Mouse (Mus musculus) natural killer cell, adult 2 months (primary cell): ENCODE measurements around the gene Impdh2.

Source experiments
- DNase-seq, 2 experiments: peaks; one replicate each; pipeline ENCODE4 v3.0.0; 2022; ENCODE audit warnings: low spot score in 2 of 2

The Impdh2 gene

DNA sequence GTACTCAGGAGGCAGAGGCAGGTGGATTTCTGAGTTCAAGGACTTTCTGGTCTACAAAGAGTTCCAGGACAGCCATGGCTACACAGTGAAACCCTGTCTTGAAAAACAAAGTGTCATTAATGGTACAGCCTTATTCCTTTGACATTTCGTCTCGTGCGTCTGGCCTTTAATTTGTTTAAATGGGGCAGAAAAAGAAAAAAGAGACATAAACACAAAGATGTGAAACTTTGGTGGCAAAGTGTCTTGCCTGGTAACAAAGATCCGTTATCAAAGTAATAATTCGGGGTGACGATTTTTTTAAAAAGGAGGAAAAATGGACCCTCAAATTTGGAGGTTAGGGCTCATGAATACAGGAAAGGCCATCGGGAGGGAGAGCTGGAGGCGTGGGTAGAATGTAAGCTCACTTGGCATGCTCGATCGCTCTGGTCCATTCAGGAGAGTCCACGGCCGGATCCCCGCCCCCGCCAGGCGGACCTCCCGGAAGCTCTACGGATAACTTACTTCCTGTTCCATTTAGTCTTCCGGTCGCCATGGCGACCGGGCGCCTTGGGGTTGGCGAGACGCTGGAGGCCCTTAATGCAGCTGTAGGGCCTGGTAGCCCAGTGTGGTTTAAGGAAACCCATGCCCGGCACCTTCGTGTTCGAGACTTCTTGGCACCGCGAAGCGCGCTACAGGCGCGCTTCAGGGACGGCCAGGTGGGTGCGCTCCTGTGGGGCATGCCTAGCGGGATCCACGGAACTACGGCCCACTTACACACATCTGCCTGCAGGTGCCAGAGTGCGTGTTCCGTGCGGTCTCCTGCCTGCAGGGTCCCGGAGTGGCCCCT lies 9.5 kb downstream of the Impdh2 start, which contains the start of gene Dalrd3:
Gene Dalrd3 (plus strand): TSS at position 506 of the 826 bp plus-strand sequence.
- DNase-seq: peak; percentile 83 to 88

DNA sequence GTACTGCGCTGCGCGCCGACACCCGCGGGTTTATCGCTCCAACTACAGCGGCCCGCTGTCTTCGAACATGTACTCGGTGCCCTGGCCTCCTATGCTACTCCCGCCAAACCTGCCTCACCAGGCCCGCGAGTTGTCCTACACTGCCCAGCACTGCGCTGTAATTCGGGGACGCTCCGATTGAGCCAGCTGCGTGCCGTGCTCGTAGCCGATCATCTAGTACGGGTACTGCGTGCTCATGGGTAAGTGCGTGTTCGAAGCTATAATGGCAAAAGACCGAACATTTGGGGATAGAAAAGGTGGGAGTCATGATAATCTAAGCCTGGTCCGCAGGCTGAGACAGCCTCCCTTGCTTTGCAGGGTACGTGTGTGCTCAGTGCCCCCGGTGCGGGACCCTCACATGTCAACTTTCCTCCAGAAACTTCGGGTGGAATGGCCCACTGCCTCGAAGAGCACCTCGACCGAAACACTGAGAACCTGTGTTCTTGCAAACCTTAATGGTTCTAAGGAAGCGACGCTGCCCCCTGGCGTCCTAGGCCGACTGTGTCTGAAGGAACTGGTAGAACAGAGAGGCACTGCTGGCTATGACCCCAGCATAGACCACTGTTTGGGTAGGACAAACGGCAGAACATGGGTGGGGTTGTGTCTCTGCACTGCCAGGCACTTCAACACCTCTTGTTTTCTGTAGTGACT lies 10.3 kb downstream of the Impdh2 start:
- DNase-seq: peak; percentile 73 to 85

DNA sequence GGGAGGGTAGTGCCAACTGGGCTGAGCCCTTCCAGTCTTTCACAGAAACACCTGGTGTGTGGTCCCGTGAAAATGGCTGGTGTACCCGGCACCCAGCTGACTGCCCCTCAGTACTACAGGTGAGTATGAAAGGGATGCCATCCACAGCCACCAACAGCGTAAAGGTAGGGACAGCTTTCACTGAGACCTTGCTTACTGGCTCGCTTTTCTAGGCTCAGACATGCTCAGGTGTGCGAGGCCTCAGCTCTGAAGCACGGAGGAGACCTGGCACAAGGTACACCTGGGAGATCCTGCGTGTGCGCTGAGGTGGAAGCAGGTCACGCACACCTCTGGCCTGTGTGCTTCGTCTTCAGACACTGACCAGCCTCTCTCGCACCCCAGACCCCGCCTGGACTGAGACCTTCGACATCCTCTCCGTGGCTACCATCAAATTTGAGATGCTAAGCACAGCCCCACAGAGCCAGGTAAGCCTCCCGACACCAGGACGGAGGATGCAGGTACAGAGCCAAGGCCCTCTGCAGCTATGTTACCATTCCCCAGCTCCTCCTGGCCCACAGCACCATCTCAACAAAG lies 11.4 kb downstream of the Impdh2 start:
- DNase-seq: no peak

DNA sequence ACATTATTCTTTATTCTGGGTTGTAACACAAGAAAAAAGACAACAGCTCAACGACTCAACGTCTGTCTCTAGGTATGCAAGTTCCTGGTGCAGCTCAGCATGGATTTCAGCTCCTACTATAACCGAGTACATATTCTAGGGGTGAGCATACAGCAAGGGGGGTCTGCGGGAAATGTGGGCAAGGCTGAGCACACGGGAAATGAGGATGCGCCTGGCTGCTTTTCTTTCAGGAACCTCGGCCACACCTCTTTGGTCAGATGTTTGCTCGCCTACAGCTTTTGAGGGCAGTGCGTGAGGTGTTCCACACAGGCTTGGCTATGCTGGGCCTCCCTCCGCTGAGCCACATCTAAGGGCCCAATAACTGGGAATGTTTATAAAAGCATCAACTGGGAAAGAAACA lies 12.2 kb downstream of the Impdh2 start:
- no peak for DNase-seq

DNA sequence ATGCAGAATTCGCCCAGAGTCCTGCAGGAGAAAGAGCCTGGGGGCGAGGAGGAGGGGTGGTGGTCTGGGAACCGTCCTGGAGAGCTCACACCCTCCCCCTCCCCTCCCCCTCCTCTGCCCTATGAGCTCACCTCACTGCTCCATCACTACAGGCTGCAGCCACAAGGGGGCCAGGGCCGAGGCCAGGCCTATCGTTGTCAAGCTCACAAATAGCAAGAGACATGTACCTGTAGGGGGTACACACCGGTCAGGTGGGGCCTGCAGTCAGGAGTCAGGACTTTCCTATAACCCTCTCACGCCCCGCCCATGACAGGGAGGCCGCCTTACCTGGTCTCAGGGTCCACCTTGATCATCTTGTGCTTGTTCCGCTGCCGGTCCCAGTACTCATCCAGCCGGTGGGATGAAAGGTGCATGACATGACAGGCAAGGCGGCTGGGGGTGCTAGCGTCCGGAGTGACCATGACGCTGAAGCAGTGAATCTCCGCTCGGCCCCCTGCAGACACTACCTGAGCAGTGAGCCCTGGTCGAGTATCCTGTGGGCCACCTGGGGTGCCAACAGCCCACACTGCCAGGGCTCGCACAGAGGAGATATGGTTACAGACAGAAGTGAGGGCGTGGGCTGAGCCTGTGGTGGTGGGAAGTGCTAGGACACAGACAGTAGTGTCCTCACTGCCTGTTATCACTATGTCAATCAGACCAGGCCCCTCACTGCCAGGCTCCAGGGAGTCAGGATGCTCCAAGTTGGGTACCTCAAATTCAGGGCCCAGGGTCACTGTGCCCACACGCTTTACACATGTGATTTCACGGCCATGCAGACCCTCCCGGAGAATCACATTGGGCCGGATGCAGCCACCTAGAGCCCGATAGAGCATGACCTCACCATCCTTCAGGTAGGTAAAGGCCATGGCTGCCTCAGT lies 13.9 kb downstream of the Impdh2 start:
- peak in 1 of 2 experiments; percentile 71 for DNase-seq

DNA sequence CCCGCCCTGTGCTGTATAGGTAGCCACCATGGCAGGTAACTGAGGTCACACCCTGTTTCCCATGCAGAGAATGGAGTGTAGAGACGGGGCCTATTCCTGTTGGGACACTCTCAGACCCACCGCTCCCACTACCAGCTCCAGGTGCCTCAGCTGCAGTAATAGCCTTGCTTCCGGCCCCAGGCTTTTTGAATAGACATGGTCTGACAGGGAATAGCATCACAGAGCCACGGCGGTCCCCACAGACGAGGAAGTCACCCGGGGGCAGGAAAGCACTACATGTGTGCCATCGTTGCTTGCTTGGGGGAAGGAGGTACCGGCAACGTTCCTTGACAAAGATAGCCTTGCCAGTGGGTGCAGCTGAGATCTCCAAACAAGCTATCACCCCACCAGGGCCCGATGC lies 14.8 kb downstream of the Impdh2 start:
- DNase-seq: no peak

DNA sequence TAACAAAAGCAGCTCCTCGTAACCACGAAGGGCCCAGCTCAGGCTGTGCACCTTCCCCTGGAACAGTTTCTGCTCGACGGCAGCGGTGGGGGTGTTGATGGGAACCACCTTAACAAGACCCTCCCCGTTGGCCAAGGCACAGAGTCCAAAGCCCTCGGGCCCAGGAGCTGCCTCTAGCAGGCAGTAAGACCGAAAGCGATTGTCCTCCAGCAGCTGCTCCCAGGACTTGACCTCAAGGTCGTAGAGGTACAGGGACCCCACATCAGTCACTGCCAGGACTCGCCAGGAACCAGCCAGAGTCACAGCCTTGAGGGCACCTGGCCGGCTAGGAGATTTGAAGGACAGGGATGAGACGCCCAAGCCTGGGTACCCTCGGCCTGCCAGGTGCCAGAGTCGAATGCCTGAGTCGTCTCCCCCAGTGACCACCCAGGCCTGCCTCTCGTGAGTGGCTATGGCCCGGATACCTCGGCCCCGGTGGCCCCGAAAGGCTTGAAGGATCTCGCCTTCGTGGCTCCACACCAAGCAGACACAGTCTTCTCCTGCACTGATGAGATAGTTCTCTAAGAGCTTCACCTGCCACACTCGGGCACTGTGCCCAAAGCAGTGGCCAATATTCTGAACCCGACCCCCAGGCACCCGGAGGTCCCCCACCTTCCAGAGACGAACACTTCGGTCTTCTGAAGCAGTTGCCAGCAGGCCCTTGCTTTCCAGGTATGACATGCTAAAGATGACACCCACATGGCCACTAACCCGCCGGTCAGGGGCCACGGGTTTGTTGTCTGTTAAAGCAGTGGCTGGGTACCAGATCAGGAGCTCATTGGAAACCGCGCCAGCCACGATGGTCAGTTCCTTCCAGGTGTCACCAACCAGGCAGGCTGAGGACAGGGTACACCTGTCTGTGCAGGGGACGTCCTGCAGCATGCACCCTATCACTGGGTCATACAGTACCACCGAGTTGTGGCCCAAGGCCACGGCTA lies 15.5 kb downstream of the Impdh2 start:
- DNase-seq: no peak

DNA sequence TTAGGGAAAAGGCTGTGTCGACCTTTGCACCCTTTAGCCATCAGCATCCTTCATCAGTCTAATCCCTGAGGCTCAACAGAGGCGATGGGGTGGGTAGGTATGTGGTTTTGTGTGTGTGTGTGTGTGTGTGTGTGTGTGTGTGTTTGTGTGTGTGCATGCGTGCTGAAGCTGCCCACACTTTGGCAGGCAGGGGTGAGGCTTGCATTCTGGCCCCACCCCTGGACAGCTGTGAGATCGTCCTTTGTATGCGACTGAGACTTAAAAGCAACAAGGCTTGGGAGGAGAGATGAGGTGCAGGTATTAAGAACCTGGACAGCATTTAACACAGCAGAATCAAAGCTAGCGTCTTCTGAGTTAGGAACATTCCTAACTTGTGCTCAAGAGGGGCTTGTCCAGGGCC lies 16.9 kb downstream of the Impdh2 start:
- DNase-seq: no peak

DNA sequence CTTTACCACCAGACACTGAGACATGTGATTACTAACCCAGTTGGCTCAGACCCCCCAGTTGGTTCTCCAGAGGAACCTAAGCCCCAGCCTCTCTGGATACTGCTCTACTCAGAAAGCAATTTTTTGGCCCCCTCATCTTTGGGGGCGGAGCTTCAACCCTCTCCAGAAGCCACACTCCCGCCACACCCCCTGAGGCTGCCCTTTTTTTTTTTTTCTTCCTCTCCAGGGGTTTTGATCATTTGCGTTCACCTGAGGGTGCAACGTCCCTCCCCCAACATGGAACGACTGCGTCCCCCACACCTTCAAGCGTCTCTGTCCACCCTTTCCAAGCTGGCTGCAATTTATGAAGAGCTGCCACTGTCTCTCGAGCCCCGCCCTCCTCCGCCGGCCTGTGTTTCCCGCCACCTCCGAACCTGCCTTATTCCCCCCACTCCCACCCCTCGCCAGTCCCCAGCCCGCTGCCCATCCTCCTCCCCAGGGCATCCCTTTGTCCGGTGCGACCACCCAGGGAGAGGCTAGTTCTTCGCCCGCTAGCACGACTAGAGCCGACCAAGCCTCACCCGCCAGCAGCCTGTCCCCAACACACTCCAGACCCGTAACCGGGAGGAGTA lies 18.0 kb downstream of the Impdh2 start:
- no peak for DNase-seq

DNA sequence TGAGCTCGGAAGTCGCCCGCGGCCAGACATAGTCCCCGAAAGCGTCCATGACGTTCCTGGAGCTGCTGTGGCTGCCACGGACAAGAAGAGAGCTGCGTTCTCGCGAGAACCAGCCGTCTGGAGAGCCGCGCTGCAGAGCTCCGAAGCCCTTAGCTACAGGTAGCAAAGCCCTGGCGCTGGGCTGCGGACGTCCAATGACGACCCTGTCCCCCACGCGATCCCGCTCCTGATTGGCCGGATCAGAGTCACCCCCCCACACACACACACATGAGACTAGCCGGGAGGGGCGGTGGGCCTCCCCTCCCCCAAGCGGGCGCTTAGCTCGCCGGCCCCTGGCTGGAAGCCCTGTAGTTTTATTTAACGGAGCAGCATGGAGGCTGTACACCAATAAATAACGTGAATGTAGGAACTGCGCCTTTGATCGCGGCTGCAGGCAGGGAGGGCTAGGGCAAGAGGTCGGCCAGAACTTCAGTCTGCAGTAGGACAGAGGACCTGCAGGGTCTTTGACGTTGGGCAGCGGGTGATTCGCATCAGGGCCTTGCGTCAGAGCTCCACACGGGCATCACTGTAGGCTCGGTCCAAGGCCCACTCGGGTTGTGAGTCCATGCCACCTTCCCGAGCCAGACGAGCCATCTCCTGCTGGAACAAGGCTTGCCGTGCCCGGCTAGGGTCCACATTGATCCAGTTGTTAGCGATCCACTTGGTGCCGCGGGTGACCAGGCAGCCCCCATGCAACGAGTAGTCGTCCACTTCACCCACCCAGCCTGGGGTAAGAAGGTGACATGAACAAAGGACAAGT lies 18.7 kb downstream of the Impdh2 start, which contains the start of gene Wdr6:
Gene Wdr6 (minus strand): TSS at position 195 of the 799 bp plus-strand sequence.
- peak; percentile 85 to 91 for DNase-seq

DNA sequence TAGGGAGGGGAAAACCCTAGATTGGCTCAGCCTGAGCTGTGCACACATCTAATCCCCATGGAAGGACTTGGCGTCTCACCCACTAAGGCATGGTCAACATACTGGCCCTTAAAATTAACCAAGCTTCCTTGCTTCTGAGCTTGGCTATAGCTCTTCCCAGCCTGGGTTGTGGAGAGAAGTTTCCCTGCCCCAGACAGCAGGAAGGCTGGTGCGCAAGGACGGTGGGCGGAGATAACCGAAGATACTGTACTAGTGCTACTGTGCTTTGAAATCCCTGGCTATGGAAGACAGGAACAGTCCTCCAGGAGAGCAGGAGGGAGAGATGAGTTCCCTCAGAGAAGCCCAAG lies 19.2 kb downstream of the Impdh2 start:
- no peak for DNase-seq

DNA sequence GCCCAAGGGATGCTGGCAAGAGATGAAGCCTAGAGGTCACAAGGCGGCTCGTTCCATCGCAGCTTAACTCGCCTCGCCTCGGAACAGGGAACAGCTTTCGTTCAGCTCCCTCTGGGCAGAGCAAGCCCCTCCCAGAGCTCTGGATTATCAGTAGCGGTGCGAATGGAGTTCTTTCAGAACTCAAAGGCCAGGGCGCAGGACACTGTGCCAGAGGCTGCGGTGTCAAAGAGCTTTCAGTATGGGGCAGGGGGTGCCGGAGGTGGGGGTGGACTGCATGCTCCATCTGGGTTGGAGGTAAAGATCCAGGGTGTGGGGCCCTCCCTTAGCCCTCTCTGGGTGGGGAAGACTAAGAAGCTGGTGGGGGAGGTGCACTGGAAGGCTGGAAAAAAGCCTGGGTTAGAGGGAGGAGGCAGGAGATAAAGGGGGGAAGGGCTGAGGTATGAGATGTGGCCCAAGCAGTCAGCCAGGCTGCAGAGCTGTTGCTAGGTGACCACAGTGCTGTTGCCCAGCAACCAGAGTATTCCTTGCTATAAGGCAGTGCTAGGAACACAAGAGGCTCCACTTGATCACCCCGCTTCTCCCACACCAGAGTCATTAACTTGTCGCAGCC lies 27.6 kb downstream of the Impdh2 start:
- DNase-seq: no peak

DNA sequence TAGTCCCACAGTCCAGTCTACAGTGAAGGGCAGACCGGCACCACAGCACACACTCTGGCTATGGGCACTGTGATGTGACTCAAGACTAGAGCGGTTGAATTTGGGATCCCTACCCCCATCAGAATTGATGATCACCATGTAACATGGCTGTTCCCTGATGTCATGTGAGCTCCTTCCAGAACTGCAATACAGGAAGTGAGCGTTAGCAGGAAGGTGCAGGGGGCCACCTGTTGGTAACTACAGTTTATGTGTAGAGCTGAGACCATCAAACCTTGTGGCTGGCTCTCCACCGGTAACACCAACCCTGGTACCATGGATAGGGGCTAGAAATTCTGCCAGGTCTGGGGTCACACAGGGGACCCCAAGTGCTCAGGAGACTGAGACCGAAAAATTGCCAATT lies 29.1 kb downstream of the Impdh2 start:
- no peak for DNase-seq

DNA sequence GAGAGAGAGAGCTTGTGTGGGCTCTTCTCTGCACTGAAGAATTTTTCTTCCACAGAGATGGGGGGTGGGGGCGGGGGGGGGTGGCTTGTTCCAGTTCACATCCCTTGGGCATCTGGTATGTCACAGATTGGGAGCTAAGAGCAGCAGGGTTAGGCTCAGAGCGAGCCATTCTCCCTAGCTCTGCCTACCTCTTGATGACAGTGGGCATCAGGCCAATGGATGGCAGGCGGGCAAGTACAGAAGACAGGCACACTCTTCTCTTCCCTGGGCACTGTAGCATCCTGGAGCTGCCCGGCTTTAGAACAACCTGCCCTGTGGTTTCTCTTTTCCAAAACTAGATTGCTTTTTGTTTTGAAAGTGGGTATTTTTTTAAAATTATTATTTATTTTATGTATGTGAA lies 31.4 kb downstream of the Impdh2 start:
- DNase-seq: no peak

DNA sequence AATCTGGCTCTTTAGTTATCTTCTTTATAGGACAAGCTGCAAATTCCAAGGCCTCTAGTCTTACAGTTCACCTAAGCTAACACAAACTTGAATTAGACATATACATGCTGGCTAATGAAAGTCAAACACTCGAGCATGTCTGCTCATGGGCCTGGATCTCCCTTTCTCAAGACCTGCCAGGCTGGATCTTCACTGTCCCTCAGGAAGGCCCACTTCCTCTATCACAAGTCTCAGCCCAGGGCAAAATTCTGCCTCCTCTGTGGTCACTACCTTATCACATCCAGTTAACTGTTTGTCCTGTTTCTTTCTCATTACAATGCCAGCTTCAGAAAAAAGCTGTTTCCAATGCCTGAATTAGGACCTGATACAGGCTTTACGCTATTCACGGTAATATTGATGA lies 34.3 kb downstream of the Impdh2 start:
- DNase-seq: no peak

DNA sequence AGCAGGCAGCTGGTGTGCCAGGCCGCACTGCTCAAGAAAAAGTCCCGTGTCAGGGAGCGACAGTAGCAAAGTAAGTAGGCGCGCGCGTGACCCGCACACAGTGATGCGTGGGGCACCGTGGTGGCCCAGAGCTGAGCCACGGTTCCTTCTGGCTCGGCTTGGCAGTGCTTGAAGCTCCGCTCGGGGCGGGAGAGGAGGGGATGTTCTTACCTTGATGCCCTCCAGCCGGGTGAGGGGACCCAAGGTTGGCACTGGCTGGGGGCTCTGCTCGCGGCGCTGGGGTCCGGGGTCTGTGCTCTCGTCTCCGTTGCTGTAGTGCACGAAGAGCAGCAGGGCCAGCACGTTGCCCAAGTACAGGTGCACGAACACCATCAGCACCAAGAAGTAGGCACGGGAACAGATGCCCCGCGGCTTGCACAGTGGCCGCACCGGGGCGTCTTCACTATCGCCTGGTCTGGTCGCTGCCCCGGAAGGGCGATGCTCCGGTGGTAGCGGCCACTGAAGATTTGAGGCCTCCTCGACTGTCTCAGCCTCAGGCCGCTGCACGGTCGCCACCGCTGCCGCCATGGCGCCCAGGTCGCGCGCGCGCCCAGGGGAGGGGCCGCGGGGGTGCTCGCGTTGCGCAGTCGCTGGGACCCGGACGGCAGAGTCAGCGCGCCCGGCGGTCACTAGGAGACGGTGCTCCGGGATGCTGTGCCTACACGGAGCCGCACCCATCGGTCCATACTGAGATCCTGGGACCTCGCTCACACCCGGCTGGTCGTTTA lies 37.1 kb downstream of the Impdh2 start, which contains the start of gene P4htm:
Gene P4htm (minus strand): TSS at position 670 of the 767 bp plus-strand sequence.
- peak; percentile 31 to 40 for DNase-seq

DNA sequence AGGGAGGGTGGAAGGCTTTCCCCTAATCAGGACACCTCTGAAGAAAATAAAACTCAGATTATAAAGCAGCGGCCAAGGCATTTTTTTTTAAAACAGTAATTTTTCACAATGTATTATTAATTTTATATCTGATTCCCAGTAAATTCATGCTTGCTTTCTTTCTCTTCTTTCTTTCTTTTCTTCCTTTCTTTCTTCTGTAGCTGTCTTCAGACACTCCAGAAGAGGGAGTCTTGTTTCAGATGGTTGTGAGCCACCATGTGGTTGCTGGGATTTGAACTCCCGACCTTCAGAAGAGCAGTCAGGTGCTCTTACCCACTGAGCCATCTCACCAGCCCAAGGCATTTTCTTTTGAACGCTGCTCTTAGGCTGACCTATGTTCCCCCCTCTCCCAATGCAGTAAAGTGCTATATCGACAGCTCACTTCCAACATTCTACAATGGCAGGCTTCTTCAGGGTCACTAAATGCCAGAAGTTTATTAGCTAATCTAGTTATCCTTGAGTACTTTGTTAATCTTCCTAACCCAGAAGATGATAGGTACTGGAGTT lies 39.0 kb downstream of the Impdh2 start:
- no peak for DNase-seq

DNA sequence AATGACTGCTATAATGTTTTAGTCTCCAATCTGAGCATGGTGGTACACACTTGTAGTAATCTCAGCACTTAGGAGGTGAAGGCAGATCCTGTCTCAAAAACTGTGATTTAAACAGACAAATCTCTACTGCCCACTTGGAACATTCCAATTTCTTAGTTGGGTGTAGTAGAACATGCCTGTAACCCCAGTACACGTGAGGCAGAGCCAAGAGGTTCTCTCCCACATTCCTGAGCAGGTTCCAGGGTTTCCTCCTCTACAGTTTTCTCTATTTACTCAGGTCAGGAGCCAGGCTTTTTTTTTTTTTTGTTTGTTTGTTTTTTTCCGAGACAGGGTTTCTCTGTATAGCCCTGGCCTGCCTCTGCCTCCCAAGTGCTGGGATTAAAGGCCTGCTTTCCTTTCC lies 39.9 kb downstream of the Impdh2 start:
- DNase-seq: no peak
